Mouse (Mus musculus) CH12.LX (cell line): ENCODE data around the gene Foxp1. TPM values are rescaled to one million over a fixed set of nuclear protein-coding genes. Genes with fewer than 3 reads are reported as not detected.

Source experiments
- DNase-seq: peaks from one replicate; pipeline ENCODE4 v3.0.0-alpha.2; 2013; ENCODE audit errors: extremely low read depth
- H3K27ac ChIP-seq: 2 replicates; pipeline ENCODE4 v1.5.1; 2012; ENCODE audit warnings: low read depth, mild to moderate bottlenecking, control low read depth, moderate library complexity; ENCODE audit not compliant: insufficient read depth
- H3K27me3 ChIP-seq: replicated peaks from 2 replicates; pipeline ENCODE3; 2012; ENCODE audit warnings: inconsistent platforms
- H3K36me3 ChIP-seq, 2 experiments: replicated peaks in 1 of 2; 2 replicates each; pipeline versions ENCODE3 to v1.6.1; 2012; ENCODE audit warnings: inconsistent platforms in 1 of 2, low read length in 1 of 2, mild to moderate bottlenecking in 1 of 2, mixed read lengths in 1 of 2, moderate library complexity in 1 of 2; ENCODE audit not compliant: control insufficient read depth in 1 of 2, insufficient read depth in 1 of 2
- H3K4me1 ChIP-seq, 2 experiments: 2 replicates each; pipeline ENCODE4 v1.6.1; 2012; ENCODE audit warnings: inconsistent platforms in 1 of 2, moderate library complexity in 1 of 2; ENCODE audit not compliant: insufficient read depth in 2 of 2, control insufficient read depth in 1 of 2
- H3K4me2 ChIP-seq: 2 replicates; pipeline ENCODE4 v1.6.1; 2012; ENCODE audit warnings: low read depth, mild to moderate bottlenecking, control low read depth; ENCODE audit not compliant: poor library complexity, insufficient read depth, severe bottlenecking
- H3K4me3 ChIP-seq, 3 experiments: fragments of 150-350 bp in 1 of 3; sonication (generic) in 1 of 3; replicated peaks in 1 of 3; 2 replicates each; pipeline versions ENCODE3 to v1.5.1; 2011 to 2012; ENCODE audit warnings: low read depth in 2 of 3, low read length in 2 of 3, mild to moderate bottlenecking in 2 of 3, moderate library complexity in 2 of 3, control low read depth in 1 of 3, improper control_type of control experiment in 1 of 3, inconsistent platforms in 1 of 3, mixed read lengths in 1 of 3; ENCODE audit not compliant: poor library complexity in 1 of 3
- H3K79me2 ChIP-seq: replicated peaks from 2 replicates; pipeline ENCODE4 v1.6.1; 2012; ENCODE audit warnings: mild to moderate bottlenecking, moderate library complexity; ENCODE audit not compliant: control insufficient read depth, poor library complexity, insufficient read depth, severe bottlenecking; ENCODE audit errors: extremely low read depth
- H3K9ac ChIP-seq: 2 replicates; pipeline ENCODE4 v1.6.1; 2012; ENCODE audit warnings: low read depth, mild to moderate bottlenecking, control low read depth, moderate library complexity; ENCODE audit not compliant: insufficient read depth
- H3K9me3 ChIP-seq: replicated peaks from 2 replicates; pipeline ENCODE3; 2012; ENCODE audit warnings: low read length, inconsistent platforms, mixed read lengths
- BHLHE40 ChIP-seq: IDR thresholded peaks from 2 replicates; pipeline ENCODE4 v1.6.1; 2011; ENCODE audit warnings: mild to moderate bottlenecking, low read depth, low read length, improper control_type of control experiment
- CHD1 ChIP-seq: IDR thresholded peaks from 2 replicates; pipeline ENCODE4 v1.6.1; 2012; ENCODE audit warnings: low read depth, low read length, improper control_type of control experiment, inconsistent platforms
- CHD2 ChIP-seq: IDR thresholded peaks from 2 replicates; pipeline ENCODE4 v1.6.1; 2011; ENCODE audit warnings: low read length, improper control_type of control experiment
- CTCF ChIP-seq, 2 experiments: IDR thresholded peaks in 1 of 2; conservative IDR thresholded peaks in 1 of 2; 2 replicates each; pipeline ENCODE4 v1.5.1; 2011 to 2012; ENCODE audit warnings: low read depth in 2 of 2, low read length in 2 of 2, improper control_type of control experiment in 1 of 2, inconsistent platforms in 1 of 2, mild to moderate bottlenecking in 1 of 2, moderate library complexity in 1 of 2
- ELF1 ChIP-seq: IDR thresholded peaks from 2 replicates; pipeline ENCODE4 v1.6.1; 2014; ENCODE audit warnings: low read depth, mild to moderate bottlenecking, inconsistent platforms, low read length, improper control_type of control experiment
- EP300 ChIP-seq: IDR thresholded peaks from 2 replicates; pipeline ENCODE4 v1.6.1; 2011; ENCODE audit warnings: low read length, improper control_type of control experiment
- HCFC1 ChIP-seq: IDR thresholded peaks from 2 replicates; pipeline ENCODE4 v1.6.1; 2012; ENCODE audit warnings: low read depth, mild to moderate bottlenecking, inconsistent platforms, low read length, improper control_type of control experiment
- IRF4 ChIP-seq: IDR thresholded peaks from 2 replicates; pipeline ENCODE4 v1.6.1; 2014; ENCODE audit warnings: low read depth, mild to moderate bottlenecking, inconsistent platforms, low read length, improper control_type of control experiment
- JUN ChIP-seq: IDR thresholded peaks from 2 replicates; pipeline ENCODE4 v1.6.1; 2011; ENCODE audit warnings: low read depth, mild to moderate bottlenecking, low read length, improper control_type of control experiment, moderate library complexity; ENCODE audit not compliant: insufficient read depth
- JUND ChIP-seq: conservative IDR thresholded peaks from 2 replicates; pipeline ENCODE4 v1.6.1; 2011; ENCODE audit warnings: low read depth, low read length, improper control_type of control experiment
- KAT2A ChIP-seq: IDR thresholded peaks from 2 replicates; pipeline ENCODE4 v1.6.1; 2012; ENCODE audit warnings: low read length, improper control_type of control experiment, inconsistent platforms; ENCODE audit not compliant: insufficient replicate concordance
- MAFK ChIP-seq: IDR thresholded peaks from 2 replicates; pipeline ENCODE4 v1.6.1; 2011; ENCODE audit warnings: low read length, improper control_type of control experiment; ENCODE audit not compliant: insufficient replicate concordance
- MEF2A ChIP-seq: IDR thresholded peaks from 2 replicates; pipeline ENCODE4 v1.6.1; 2014; ENCODE audit warnings: low read depth, mild to moderate bottlenecking, inconsistent platforms, low read length, improper control_type of control experiment, borderline replicate concordance
- MYC ChIP-seq: IDR thresholded peaks from 2 replicates; pipeline ENCODE4 v1.6.1; 2011; ENCODE audit warnings: low read depth, mild to moderate bottlenecking, improper control_type of control experiment, low read length
- NELFE ChIP-seq: IDR thresholded peaks from 2 replicates; pipeline ENCODE4 v1.6.1; 2011; ENCODE audit warnings: low read depth, low read length, improper control_type of control experiment
- NRF1 ChIP-seq: IDR thresholded peaks from 2 replicates; pipeline ENCODE4 v1.6.1; 2014; ENCODE audit warnings: low read depth, mild to moderate bottlenecking, inconsistent platforms, low read length, improper control_type of control experiment, moderate library complexity
- PAX5 ChIP-seq: IDR thresholded peaks from 2 replicates; pipeline ENCODE4 v1.6.1; 2012; ENCODE audit warnings: low read length, inconsistent platforms, mixed read lengths
- RAD21 ChIP-seq: IDR thresholded peaks from 2 replicates; pipeline ENCODE4 v1.6.1; 2011; ENCODE audit warnings: low read depth, mild to moderate bottlenecking, low read length, improper control_type of control experiment, moderate library complexity
- RCOR1 ChIP-seq: conservative IDR thresholded peaks from 2 replicates; pipeline ENCODE4 v1.6.1; 2012; ENCODE audit warnings: low read depth, mild to moderate bottlenecking, inconsistent platforms, low read length, improper control_type of control experiment
- SIN3A ChIP-seq: IDR thresholded peaks from 2 replicates; pipeline ENCODE4 v1.6.1; 2012; ENCODE audit warnings: low read length, improper control_type of control experiment, inconsistent platforms
- TBP ChIP-seq: conservative IDR thresholded peaks from 2 replicates; pipeline ENCODE4 v1.6.1; 2011; ENCODE audit warnings: low read depth, low read length, improper control_type of control experiment
- TCF12 ChIP-seq: IDR thresholded peaks from 2 replicates; pipeline ENCODE4 v1.6.1; 2014; ENCODE audit warnings: low read depth, mild to moderate bottlenecking, inconsistent platforms, low read length, improper control_type of control experiment
- USF1 ChIP-seq: IDR thresholded peaks from 2 replicates; pipeline ENCODE4 v1.6.1; 2014; ENCODE audit warnings: low read depth, mild to moderate bottlenecking, inconsistent platforms, low read length, improper control_type of control experiment
- USF2 ChIP-seq: conservative IDR thresholded peaks from 2 replicates; pipeline ENCODE4 v1.6.1; 2011; ENCODE audit warnings: low read depth, low read length, improper control_type of control experiment
- ZKSCAN1 ChIP-seq: IDR thresholded peaks from 2 replicates; pipeline ENCODE4 v1.6.1; 2012; ENCODE audit warnings: low read depth, inconsistent platforms, low read length, improper control_type of control experiment, borderline replicate concordance
- ZMIZ1 ChIP-seq: IDR thresholded peaks from 2 replicates; pipeline ENCODE4 v1.6.1; 2012; ENCODE audit warnings: low read depth, mild to moderate bottlenecking, inconsistent platforms, low read length, improper control_type of control experiment
- ZNF384 ChIP-seq: IDR thresholded peaks from 2 replicates; pipeline ENCODE4 v1.6.1; 2012; ENCODE audit warnings: low read depth, low read length, improper control_type of control experiment, inconsistent platforms
- dilution Hi-C: fragments of 300-500 bp; cut with MboI; formaldehyde crosslinking; loops from 2 replicates; pipeline ENCODE4 v1.14.3; 2020; ENCODE audit warnings: low sequenced_read_pairs; ENCODE audit not compliant: extremely low pct_unique_long_range_greater_than_20kb, extremely low pct_ligation_motif_present
- in situ Hi-C: fragments of 300-500 bp; cut with MboI; formaldehyde crosslinking; loops from 3 replicates; pipeline ENCODE4 v1.14.3; 2019; ENCODE audit warnings: low sequenced_read_pairs, low pct_ligation_motif_present, low pct_unique_long_range_greater_than_20kb, mixed read lengths
- polyA plus RNA-seq: library from polyadenylated mRNA; unstranded; fragments of >175 nt; gene quantifications from 2 replicates; pipeline ENCODE4 v1.2.1, GENCODE M21; 2012; ENCODE audit warnings: low read depth; ENCODE audit not compliant: insufficient read length
- total RNA-seq, 2 experiments: library from RNA; depleted of rRNA; stranded (reverse); fragments of 300-350 nt in 1 of 2; fragments of >200 nt in 1 of 2; gene quantifications; 2 replicates each; pipeline ENCODE4 v1.2.3; 2012 to 2014

Foxp1 gene
- total and polyA plus RNA-seq, 3 experiments: 66.5 to 105 (median 87.4) TPM

GRCm38 (mm10) chr6:99187415-99187814 lies 335.1 kb downstream of the Foxp1 start:
- Histone ChIP-seq H3K27me3 (no peaks in the 10 kb centered on the region), H3K4me1 (peaks cover 23 to 49% of the 10 kb centered on the region in 2 experiments), H3K9ac (peak overlapping the region; percentile 72), H3K4me3 (peak overlapping the region in 2 of 3 experiments; percentile 23 to 31), H3K36me3 (peaks cover 2 to 4% of the 10 kb centered on the region in 2 experiments)
- peak; percentile 18 for DNase-seq
- dilution Hi-C loops (no loop called here), in situ Hi-C loops (loop anchor here (10.0 kb wide), 1 partner anchor 133 kb away; no protein-coding TSS in a partner anchor)
- TF ChIP-seq NELFE (no peak), MAFK (no peak), ZNF384 (0 out of 2 replicates have a peak, but pooled peaks have one; percentile 31), SIN3A (peak; percentile 47; the same call in 1 of the 2 replicates), RCOR1 (0 out of 2 replicates have a peak, but pooled peaks have one; percentile 1), TBP (peak; percentile 48; the same call in 1 of the 2 replicates), TCF12 (0 out of 2 replicates have a peak, but pooled peaks have one; percentile 9), IRF4 (peak; percentile 74), NRF1 (no peak), BHLHE40 (peak; percentile 24; the same call in 1 of the 2 replicates), CTCF (conservative IDR thresholded peaks at IDR 0.05 in 1 of 2, IDR thresholded peaks at IDR 0.05 in 1 of 2; ENCODE audit: low read depth in 2 of 2, low read length in 2 of 2) (no peak), USF2 (no peak), ELF1 (no peak), CHD1 (no peak), RAD21 (no peak), MEF2A (no peak), PAX5 (no peak), JUN (no peak), ZKSCAN1 (no peak), ZMIZ1 (no peak), MYC (0 out of 2 replicates have a peak, but pooled peaks have one; percentile 25), EP300 (peak; percentile 81), HCFC1 (no peak), USF1 (no peak), KAT2A (no peak), JUND (no peak), CHD2 (no peak)
- TF ChIP-seq, all 38 proteins: peak for 9
- Histone ChIP-seq H3K4me2 (peak overlapping the region; percentile 80), H3K9me3 (no peaks in the 10 kb centered on the region), H3K27ac (peak overlapping the region; percentile 99), H3K79me2 (peaks cover 15% of the 10 kb centered on the region)
